Mouse (Mus musculus) megakaryocyte, embryonic 14.5 days (primary cell): ENCODE measurements at regions not wholly inside any gene's neighbourhood (a gene's known extent, or its start where the extent isn't known, plus 50 kb on each side); places are given as distances from the start of the nearest gene placed in this dataset.
"Not testable (repeated sequence)": the region's sequence is repeated elsewhere in the genome, so short reads cannot be mapped to it uniquely, and the experiment has no call there.

ENCODE experiments used
- H3K27me3 ChIP-seq: replicated peaks from 2 replicates; pipeline ENCODE3; 2012; ENCODE audit warnings: inconsistent platforms
- H3K36me3 ChIP-seq: replicated peaks from 2 replicates; pipeline ENCODE3; 2012; ENCODE audit warnings: low read length, inconsistent platforms, mixed read lengths
- H3K4me1 ChIP-seq: 2 replicates; pipeline ENCODE4 v1.6.1; 2012; ENCODE audit warnings: inconsistent platforms
- H3K4me3 ChIP-seq: replicated peaks from 2 replicates; pipeline ENCODE3; 2012; ENCODE audit warnings: moderate library complexity, mild to moderate bottlenecking, inconsistent platforms
- H3K9me3 ChIP-seq: 2 replicates; pipeline ENCODE4 v1.6.1; 2012; ENCODE audit warnings: inconsistent platforms
- FLI1 ChIP-seq: IDR thresholded peaks from 2 replicates; pipeline ENCODE4 v1.6.1; 2012; ENCODE audit warnings: low read length, inconsistent platforms, mixed read lengths
- GATA1 ChIP-seq: IDR thresholded peaks from 3 replicates; pipeline ENCODE4 v1.6.1; 2012; ENCODE audit warnings: mixed read lengths, low read length, inconsistent platforms, borderline replicate concordance

GRCm38 (mm10) chr13:44676041-44676440, 53.2 kb upstream of the Jarid2 start:
- Histone ChIP-seq H3K36me3 (peaks cover 5% of the 10 kb centered on the region), H3K4me3 (no peak overlapping the region), H3K27me3 (peaks cover 21% of the 10 kb centered on the region), H3K4me1 (peaks cover 46% of the 10 kb centered on the region), H3K9me3 (peaks cover 7% of the 10 kb centered on the region)
- TF ChIP-seq GATA1 (no peak), FLI1 (no peak)

DNA sequence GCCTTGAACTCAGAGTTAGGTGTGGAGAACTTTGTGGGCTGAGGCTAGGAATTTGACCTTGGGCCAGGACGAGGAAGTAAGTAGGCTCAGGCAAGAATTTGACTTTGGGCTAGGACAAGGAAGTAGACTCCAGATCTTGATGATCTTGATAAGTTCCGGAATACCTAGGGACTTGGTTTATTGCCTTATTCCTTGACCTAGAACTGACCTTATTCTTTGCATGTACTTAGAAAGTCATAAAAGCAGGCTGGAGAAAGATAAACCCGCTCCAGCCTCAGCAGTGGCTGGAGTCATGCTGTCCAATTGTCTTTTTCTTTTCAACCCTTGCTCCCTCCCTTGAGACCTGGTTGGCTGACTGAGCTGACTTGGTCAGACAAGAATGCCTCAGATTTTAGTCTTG, 51.2 kb upstream of the Jarid2 start:
- Histone ChIP-seq H3K9me3 (peaks cover 7% of the 10 kb centered on the region), H3K36me3 (peaks cover 5% of the 10 kb centered on the region), H3K27me3 (peaks cover 20% of the 10 kb centered on the region), H3K4me1 (peaks cover 62% of the 10 kb centered on the region), H3K4me3 (no peak overlapping the region)
- TF ChIP-seq GATA1, result no peak

DNA sequence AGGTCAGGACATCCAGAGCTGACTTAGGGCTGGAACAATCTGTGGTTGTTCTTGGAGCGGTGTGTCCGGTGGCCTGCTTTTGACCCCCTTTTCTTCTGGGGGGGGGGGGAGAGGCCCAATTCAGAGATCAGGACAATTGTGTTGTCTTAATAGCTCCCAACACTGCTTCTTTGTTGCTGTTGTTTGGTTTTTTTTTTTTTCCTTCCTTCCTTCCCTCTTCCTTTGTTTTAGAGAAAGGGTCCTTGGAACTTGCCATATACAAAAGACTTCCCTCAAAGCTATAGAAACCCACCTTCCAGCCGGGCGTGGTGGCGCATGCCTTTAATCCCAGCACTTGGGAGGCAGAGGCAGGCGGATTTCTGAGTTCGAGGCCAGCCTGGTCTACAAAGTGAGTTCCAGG, 49.8 kb upstream of the Jarid2 start:
- not testable (repeated sequence) for H3K9me3 ChIP-seq, H3K36me3 ChIP-seq, H3K27me3 ChIP-seq, H3K4me3 ChIP-seq
- H3K4me1 ChIP-seq, result peaks cover 59% of the 10 kb centered on the region
